Mouse (Mus musculus) central nervous system, embryonic 14 days (tissue): ENCODE measurements around the gene Wipi2. TPM values are rescaled to one million over a fixed set of nuclear protein-coding genes. Genes with fewer than 3 reads are reported as not detected.

Experiments
- polyA plus RNA-seq: library from polyadenylated mRNA; depleted of rRNA; stranded (reverse); fragments of >200 nt; gene quantifications from 2 replicates; pipeline ENCODE4 v1.2.3, GENCODE M21; 2012; rRNA removed

The Wipi2 gene
- polyA plus RNA-seq: 44.0 and 47.5 TPM in 2 replicates

GRCm38 (mm10) chr5:142627398-142627797, at the start of gene Wipi2:
TSS of gene Wipi2 (plus strand) at chr5:142627698.

GRCm38 (mm10) chr5:142608259-142608988, 19.1 kb upstream of the Wipi2 start, which contains the start of gene Mmd2:
TSS of gene Mmd2 (minus strand) at chr5:142608800.

DNA sequence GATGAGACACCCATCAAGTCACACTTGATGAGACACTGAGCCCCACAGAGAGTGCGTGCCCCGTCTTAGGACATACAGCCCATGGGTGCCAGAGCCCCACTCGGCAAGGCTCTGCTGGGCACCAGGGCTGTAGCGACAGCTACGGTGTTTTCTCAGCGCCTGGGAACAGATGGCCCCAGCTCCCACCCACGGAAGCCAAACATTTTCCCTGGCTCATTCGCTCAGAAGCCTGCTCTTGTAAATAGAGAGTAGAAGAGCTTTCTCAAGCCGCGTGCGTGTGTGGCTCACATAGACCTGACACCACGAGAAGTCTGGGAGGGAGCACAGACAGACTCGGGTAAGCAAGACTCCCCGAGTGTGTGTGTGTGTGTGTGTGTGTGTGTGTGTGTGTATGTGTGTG, 64.8 kb downstream of the Wipi2 start, which contains the start of gene Slc29a4:
TSS of gene Slc29a4 (plus strand) at position 265 of the 400 bp plus-strand sequence.

Other genes with a start within 250 kb of the Wipi2 start
- 14.9 and 18.1 TPM in 2 replicates for gene Foxk1, start 226.2 kb upstream of the Wipi2 start, polyA plus RNA-seq
- gene Ap5z1, start 163.8 kb upstream of the Wipi2 start, polyA plus RNA-seq: 28.4 and 28.7 TPM in 2 replicates
- 0.31 and 0.35 TPM in 2 replicates for gene Papolb, start 97.6 kb upstream of the Wipi2 start, polyA plus RNA-seq
- 14.0 and 16.9 TPM in 2 replicates for gene Radil, start 76.6 kb upstream of the Wipi2 start, polyA plus RNA-seq
- gene Mmd2, start 18.9 kb upstream of the Wipi2 start, polyA plus RNA-seq: 17.9 and 23.5 TPM in 2 replicates
- gene Slc29a4, start 64.8 kb downstream of the Wipi2 start, polyA plus RNA-seq: 86.4 and 95.4 TPM in 2 replicates
- gene Tnrc18, start 190.0 kb downstream of the Wipi2 start, polyA plus RNA-seq: 65.7 and 67.9 TPM in 2 replicates